Mouse (Mus musculus): ENCODE results near the gene Lmo7.

- TF ChIP-seq EP300 (IDR thresholded peaks at IDR 0.05; ENCODE audit: low read depth) = no peak
- TF ChIP-seq CTCF (IDR thresholded peaks at IDR 0.05; ENCODE audit: low read depth) = no peak
Observed at GRCm38 (mm10) chr14:101854226-101854625, 124.5 kb downstream of the Lmo7 start.
